Mouse (Mus musculus) frontal cortex, adult 2 months (tissue): Measurements from ENCODE around the gene Ina. TPM values are rescaled to one million over a fixed set of nuclear protein-coding genes. Genes with fewer than 3 reads are reported as not detected.
"Not testable (repeated sequence)": the region's sequence is repeated elsewhere in the genome, so short reads cannot be mapped to it uniquely, and the experiment has no call there.

Source experiments
- DNase-seq, 2 experiments: peaks; one replicate each; pipeline ENCODE4 v3.0.0; 2022; ENCODE audit warnings: low spot score in 1 of 2; ENCODE audit errors: extremely low spot score in 1 of 2
- polyA plus RNA-seq: library from polyadenylated mRNA; depleted of rRNA; stranded (reverse); fragments of >200 nt; gene quantifications from 2 replicates; pipeline ENCODE4 v1.2.3, GENCODE M21; 2012; rRNA removed

Ina gene
- 93.5 and 103 TPM in 2 replicates for polyA plus RNA-seq

DNA sequence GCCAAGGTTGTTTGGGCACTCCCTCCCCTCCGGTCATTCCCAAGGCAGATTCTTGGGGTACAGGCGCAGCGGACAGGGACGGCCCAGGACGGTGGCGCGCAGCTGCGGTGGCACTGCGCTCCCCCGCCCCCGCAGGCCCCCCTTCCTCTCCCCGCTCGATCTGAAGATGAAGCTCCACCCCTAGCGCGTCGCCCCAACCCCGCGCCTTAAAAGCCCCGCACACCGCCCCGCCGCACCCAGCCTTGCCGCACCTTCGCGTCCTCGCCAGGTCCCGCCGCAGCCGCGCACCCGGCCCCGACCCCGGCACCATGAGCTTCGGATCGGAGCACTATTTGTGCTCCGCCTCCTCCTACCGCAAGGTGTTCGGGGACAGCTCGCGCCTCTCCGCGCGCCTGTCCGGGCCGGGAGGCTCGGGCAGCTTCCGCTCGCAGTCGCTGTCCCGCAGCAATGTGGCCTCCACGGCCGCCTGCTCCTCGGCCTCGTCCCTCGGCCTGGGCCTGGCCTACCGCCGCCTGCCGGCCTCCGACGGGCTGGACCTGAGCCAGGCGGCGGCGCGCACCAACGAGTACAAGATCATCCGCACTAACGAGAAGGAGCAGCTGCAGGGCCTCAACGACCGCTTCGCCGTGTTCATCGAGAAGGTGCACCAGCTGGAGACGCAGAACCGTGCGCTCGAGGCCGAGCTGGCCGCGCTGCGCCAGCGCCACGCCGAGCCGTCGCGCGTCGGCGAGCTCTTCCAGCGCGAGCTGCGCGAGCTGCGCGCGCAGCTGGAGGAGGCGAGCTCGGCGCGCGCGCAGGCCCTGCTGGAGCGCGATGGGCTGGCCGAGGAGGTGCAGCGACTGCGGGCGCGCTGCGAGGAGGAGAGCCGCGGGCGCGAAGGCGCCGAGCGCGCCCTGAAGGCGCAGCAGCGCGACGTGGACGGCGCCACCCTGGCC, at the start of gene Ina, which contains the start of gene Nt5c2:
Gene Ina (plus strand): TSS at position 252 of the 935 bp plus-strand sequence.
Gene Nt5c2 (minus strand): TSS at position 707 of the 935 bp plus-strand sequence.
- DNase-seq, result peak in 1 of 2 experiments; percentile 81

DNA sequence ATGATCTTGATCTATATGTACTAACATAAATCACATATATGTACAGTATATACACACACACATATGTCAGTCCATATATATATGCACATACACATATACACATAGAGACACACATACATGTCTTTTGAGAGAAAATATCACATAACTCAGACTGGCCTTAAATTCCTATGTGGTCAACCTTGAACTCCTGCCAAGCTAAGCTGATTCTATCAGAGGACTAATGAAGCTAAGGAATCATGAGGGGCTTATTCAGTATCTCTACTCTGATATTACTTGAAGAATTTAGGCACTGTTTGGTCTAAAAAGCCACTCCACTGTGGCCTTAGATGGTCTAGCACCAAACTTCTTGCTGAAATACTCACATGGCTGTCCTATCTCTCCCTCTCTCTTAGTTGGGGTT, 49.0 kb upstream of the Ina start:
- DNase-seq, result no peak

DNA sequence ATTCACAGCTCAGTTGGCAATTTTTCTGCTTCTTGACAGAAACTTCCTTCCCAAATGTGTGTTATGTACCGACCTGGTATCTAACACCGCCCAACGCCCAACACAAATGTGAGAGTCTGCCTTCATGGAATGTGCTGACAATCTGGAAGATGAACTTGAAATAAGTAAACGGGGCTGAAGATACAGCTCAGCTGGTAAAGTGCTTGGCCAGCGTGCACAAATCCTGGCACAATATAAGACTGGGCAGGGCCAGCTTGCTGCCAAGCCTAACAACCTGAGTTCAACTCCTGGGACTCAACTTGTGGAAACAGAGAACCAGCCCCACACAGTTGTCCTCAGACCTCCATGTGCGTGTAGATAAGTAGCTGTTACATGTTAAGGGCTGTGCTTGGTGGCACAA, 48.2 kb upstream of the Ina start:
- DNase-seq, result no peak

- no peak for DNase-seq
These were observed 46.6 kb upstream of the Ina start for GRCm38 (mm10) chr19:46967861-46968260.

GRCm38 (mm10) chr19:46968833-46969232, 45.7 kb upstream of the Ina start:
- DNase-seq, result no peak

DNA sequence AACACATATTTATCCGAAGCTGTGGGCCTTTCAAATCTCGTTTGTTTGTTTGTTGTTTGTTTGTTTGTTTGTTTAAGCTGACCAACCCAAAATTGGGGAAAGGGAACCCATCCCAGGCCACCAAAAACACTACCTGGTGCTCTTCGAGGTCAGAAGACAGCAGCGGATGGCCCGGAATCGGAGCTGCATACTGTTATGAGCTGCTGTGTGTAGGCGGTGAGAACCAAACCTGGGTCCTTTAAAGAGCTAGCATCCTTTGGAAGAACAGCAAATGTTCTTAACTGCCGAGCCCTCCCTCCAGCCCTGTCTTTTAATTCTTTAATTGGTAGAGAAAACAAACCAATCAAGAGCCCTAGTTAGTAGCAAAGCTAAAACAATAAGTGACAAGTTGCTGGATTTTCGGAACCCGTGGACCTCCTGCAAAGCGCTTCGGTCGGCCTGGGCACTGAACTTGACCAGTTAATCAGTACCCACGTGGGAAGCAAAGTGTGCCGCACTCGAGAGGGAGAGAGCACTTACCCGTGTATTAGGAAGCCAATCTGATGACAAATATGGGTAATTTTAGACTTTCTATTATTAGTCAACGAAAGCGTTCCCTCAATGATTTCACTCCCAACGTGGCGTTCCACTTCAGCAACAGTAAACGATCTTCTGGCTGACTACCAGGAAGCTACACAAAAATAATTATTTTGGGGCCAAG, 45.1 kb upstream of the Ina start:
- DNase-seq, result peak in 1 of 2 experiments; percentile 28

DNA sequence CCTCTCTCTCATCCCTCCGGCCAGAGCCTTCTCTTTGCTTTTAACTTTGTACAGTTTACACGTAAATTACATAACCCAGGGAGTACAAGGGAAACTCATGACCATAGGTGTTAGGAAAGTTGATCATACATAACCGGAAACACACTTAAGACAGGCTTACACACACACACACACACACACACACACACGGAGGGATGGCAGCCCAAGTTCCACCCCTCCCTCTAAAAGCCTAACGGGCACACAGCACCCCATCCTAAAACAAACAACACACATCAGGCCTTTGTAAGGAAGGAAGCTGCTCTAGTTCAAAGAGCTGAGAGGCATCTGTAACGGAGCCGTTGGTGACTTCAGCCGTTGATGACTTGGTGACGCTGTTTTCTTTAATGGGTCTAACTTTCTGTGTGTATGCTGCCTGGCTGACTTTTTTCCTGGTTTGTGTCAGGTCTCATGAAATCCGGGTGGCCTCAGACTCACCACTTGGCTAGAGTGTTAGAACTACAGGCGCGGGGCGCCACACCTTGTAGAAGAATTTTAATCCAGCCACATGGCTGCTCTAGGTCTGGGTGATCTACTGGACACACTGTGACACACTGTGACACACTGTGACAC, 44.3 kb upstream of the Ina start:
- DNase-seq, result no peak

- no peak for DNase-seq
These were observed 43.3 kb upstream of the Ina start for GRCm38 (mm10) chr19:46971051-46971689.

DNA sequence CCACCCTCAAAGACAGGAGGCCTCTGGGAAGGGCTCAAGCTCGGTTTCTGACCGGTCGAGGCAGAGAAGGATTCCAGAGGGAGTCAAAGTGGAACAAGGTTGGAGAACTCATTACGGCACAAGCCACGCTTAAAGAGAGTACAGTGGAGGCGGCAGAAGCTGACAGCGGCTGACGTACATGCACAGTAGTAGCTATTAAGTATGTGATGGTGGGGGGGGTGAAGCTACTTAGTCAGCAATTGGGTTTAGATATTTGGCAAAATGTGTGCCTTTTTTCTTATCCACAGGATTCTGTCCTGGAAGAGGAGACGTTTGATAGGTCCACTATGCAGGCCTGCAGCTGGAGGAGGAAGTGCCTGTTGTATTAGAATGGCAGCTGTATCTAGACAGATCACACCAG, 42.8 kb upstream of the Ina start:
- DNase-seq, result no peak

GRCm38 (mm10) chr19:46972159-46972558, 42.3 kb upstream of the Ina start:
- no peak for DNase-seq

DNA sequence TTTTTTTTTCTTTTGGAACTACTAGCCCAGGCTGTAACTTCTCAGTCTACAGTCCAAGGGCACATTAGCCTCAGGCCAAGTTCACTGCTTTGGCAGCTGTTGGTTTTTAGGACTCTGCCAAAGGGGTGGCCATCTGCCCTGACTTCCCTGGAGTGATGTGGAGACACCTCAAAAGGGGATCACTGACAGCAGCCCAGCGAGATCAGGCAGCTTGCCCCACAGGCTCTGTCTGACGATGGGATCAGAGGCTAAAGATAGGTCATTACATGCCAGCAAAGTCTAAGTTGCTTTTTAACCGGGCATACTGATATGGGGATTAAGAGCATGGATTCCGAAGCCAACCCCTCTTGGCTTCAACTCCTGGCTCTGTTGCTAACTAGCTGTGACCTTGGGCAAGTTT, 38.9 kb upstream of the Ina start:
- no peak for DNase-seq

- no peak for DNase-seq
These were observed 38.5 kb upstream of the Ina start for GRCm38 (mm10) chr19:46975997-46976396.

DNA sequence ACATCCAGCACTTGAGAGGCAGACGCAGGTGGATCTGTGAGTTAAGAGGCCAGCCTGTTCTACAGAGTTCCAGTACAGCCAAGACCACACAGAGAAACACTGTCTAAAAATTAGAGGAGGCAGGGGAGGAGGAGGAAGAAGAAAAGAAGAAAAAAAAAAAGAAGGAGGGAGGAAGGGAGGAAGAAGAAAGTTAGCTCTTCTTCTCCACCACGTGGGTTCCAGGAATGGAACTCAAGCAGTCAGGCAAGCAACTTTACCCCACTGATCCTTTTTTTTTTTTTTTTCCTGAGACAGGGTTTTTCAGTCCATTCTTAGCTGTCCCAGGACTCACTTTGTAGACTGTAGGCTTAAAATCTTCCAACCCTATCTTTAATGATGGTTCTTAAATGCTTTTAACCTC, 37.8 kb upstream of the Ina start:
- DNase-seq, result no peak

DNA sequence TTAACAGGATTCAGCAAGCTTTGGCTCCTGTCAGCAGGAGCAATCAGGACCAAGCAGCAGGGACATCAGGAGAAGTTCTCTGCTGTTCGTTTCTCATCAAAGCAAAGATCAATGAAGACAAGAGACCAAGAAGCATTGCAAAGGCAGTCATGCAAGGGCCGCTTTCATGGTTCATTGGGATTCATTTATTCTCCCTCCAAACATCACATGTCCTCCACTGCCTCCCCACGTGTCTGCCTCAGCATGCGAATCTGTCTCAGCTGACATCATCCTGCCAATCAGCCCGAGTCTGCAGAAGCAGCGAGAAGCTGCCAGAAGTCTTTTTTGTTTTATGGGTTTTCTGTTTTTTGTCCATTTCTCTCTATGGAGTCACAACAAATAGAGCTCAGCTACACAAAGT, 37.0 kb upstream of the Ina start:
- no peak for DNase-seq

GRCm38 (mm10) chr19:46978069-46978468, 36.4 kb upstream of the Ina start:
- DNase-seq, result not testable (repeated sequence)

DNA sequence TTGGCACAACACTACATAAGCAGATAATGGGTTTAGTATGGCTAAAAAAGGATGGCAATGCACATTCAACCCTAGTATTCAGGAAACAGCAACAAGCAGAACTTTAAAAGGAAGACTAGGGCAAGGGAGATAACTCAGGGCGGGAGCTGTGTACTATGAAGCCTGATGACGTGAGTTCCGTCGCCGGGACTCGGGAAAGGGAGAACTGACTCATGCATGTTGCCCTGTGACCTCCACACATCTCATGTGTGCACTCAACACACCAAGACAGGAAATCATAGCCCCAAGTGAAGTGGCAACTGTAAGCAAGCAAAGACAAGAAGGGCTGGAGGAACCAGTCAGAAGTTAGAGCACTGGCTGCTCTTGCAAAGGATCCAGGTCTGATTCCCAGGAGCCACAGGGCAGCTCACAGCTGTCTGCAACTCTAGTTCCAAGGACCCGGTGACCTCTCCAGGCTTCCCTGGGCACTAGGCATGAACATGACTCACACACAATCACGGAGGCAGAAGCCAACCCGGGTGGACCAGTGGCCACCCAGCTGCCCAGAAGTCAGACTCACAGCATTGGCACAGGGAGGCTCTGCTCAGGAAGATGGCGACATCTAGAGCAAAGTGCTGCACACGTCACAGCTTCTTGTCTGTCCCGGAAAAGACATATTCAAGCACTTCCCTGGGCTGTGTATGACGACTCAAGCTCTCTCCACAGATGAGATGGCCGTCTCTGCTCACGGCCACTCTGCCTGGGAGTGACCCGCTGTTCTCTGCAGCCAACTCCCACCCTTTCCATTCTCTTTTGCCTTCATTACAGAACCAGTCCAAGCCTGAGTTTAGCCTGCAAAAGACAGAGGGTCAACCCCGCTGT, 35.3 kb upstream of the Ina start:
- no peak for DNase-seq

DNA sequence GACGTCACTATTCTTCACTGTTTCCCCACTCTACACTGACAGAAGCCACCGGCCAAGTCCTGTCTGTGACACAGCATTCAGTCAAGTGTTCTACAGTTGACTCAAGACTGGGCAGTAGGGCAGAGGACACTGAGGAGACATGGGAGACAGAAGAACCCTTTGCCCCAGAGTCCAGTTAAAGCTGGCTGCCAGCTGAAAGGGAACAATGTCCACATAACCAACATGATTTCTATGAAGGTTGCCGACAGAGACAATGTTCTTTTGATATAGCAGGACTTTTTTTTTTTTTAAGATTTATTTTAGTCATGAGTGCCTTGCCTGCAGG, 34.8 kb upstream of the Ina start:
- no peak for DNase-seq

- no peak for DNase-seq
These were observed 33.0 kb upstream of the Ina start for GRCm38 (mm10) chr19:46981462-46981861.

GRCm38 (mm10) chr19:46983352-46983965, 31.0 kb upstream of the Ina start:
- DNase-seq, result no peak

GRCm38 (mm10) chr19:46983966-46984380, 30.5 kb upstream of the Ina start:
- DNase-seq, result no peak
